Mouse (Mus musculus) midbrain, embryonic 14.5 days (tissue): Measurements from ENCODE around the gene 1810049J17Rik. TPM values are rescaled to one million over a fixed set of nuclear protein-coding genes. Genes with fewer than 3 reads are reported as not detected.

Source experiments
- ATAC-seq: fragments of 200-750 bp; cut with Nextera tagmentation; 2 replicates; pipeline ENCODE4 v1.8.0; 2017; ENCODE audit warnings: moderate number of reproducible peaks, moderate library complexity; ENCODE audit not compliant: low FRiP score, low TSS enrichment
- DNase-seq: peaks from one replicate; pipeline ENCODE4 v3.0.0-alpha.2; 2015
- H3K27ac ChIP-seq: fragments of 300-500 bp; sonication (generic); replicated peaks from 2 replicates; pipeline ENCODE4 v1.5.1; 2014; ENCODE audit warnings: mild to moderate bottlenecking, low read depth, low read length, moderate library complexity
- H3K27me3 ChIP-seq: fragments of 300-500 bp; sonication (generic); 2 replicates; pipeline ENCODE4 v1.6.1; 2014; ENCODE audit warnings: low read length, control low read depth, mixed read lengths; ENCODE audit not compliant: control insufficient read depth, insufficient read depth
- H3K36me3 ChIP-seq: fragments of 300-500 bp; sonication (generic); 2 replicates; pipeline ENCODE4 v1.6.1; 2014; ENCODE audit warnings: low read length, control low read depth; ENCODE audit not compliant: control insufficient read depth, insufficient read depth
- H3K4me1 ChIP-seq: fragments of 300-500 bp; sonication (generic); 2 replicates; pipeline ENCODE4 v1.6.1; 2014; ENCODE audit warnings: mild to moderate bottlenecking, antibody characterized with exemption, low read length, control low read depth; ENCODE audit not compliant: control insufficient read depth, insufficient read depth
- H3K4me2 ChIP-seq: fragments of 300-500 bp; sonication (generic); 2 replicates; pipeline ENCODE4 v1.6.1; 2014; ENCODE audit warnings: mild to moderate bottlenecking, low read length, moderate library complexity
- H3K4me3 ChIP-seq: fragments of 300-500 bp; sonication (generic); replicated peaks from 2 replicates; pipeline ENCODE4 v1.5.1; 2014; ENCODE audit warnings: low read depth, low read length
- H3K9ac ChIP-seq: fragments of 300-500 bp; sonication (generic); replicated peaks from 2 replicates; pipeline ENCODE4 v1.6.1; 2014; ENCODE audit warnings: mild to moderate bottlenecking, low read length, moderate library complexity
- H3K9me3 ChIP-seq: fragments of 300-500 bp; sonication (generic); 2 replicates; pipeline ENCODE4 v1.6.1; 2016; ENCODE audit warnings: low read length, control low read depth, mixed read lengths; ENCODE audit not compliant: control insufficient read depth
- WGBS: fragments of 180-500 bp; shearing (Covaris S2); extraction: QIAGEN DNeasy Blood & Tissue Kit; methylation state at CpG from one replicate; pipeline ENCODE4 v1.1.7; 2014; 5-methylcytosine and 5-hydroxymethylcytosine counted together
- polyA plus RNA-seq: library from polyadenylated mRNA; unstranded; fragments of >200 nt; fragmentation: Nextera tagmentation; extraction: Ambion mirVana; gene quantifications from 2 replicates; pipeline ENCODE4 v1.2.1, GENCODE M21; 2014

Gene 1810049J17Rik
- polyA plus RNA-seq, 1 experiment from 2014 or later = 1.6 TPM

GRCm38 (mm10) chr15:12365416-12366071 is 43.8 kb upstream of the 1810049J17Rik start:
- WGBS = 76% methylated on average over 15 of the region's 15 CpGs
- ATAC-seq (peak; percentile 1), DNase-seq (no peak)
- Histone ChIP-seq H3K4me1 (peaks cover 20% of the 10 kb centered on the region), H3K27me3 (no peaks in the 10 kb centered on the region), H3K36me3 (no peaks in the 10 kb centered on the region), H3K4me3 (no peak overlapping the region), H3K27ac (peak overlapping the region; percentile 83), H3K9me3 (no peaks in the 10 kb centered on the region), H3K4me2 (no peak overlapping the region), H3K9ac (no peak overlapping the region)

- H3K9me3 ChIP-seq = no peaks in the 10 kb centered on the region
- 93% methylated on average over 4 of the region's 4 CpGs for WGBS
- ATAC-seq (no peak), DNase-seq (no peak)
- H3K36me3 ChIP-seq = no peaks in the 10 kb centered on the region
- H3K4me3 ChIP-seq = no peak overlapping the region
- no peak overlapping the region for H3K9ac ChIP-seq
- no peaks in the 10 kb centered on the region for H3K27me3 ChIP-seq
- peaks cover 20% of the 10 kb centered on the region for H3K4me1 ChIP-seq
- H3K27ac ChIP-seq = no peak overlapping the region
- H3K4me2 ChIP-seq = no peak overlapping the region
These were observed 42.4 kb upstream of the 1810049J17Rik start for GRCm38 (mm10) chr15:12364096-12364495.

GRCm38 (mm10) chr15:12362701-12363040 is 41.0 kb upstream of the 1810049J17Rik start:
- ATAC-seq = no peak
- no peaks in the 10 kb centered on the region for H3K27me3 ChIP-seq
- peaks cover 15% of the 10 kb centered on the region for H3K4me1 ChIP-seq
- no peak for DNase-seq
- 85% methylated on average over 6 of the region's 6 CpGs for WGBS
- no peak overlapping the region for H3K4me3 ChIP-seq
- H3K9ac ChIP-seq = no peak overlapping the region
- H3K4me2 ChIP-seq = no peak overlapping the region
- H3K27ac ChIP-seq = no peak overlapping the region
- H3K36me3 ChIP-seq = no peaks in the 10 kb centered on the region
- H3K9me3 ChIP-seq = no peaks in the 10 kb centered on the region

- no peaks in the 10 kb centered on the region for H3K36me3 ChIP-seq
- no peak overlapping the region for H3K9ac ChIP-seq
- H3K4me3 ChIP-seq = no peak overlapping the region
- H3K27ac ChIP-seq = no peak overlapping the region
- no peaks in the 10 kb centered on the region for H3K9me3 ChIP-seq
- H3K4me1 ChIP-seq = peaks cover 14% of the 10 kb centered on the region
- DNase-seq (no peak), ATAC-seq (no peak)
- no peak overlapping the region for H3K4me2 ChIP-seq
- 90% methylated on average over 14 of the region's 14 CpGs for WGBS
- H3K27me3 ChIP-seq = no peaks in the 10 kb centered on the region
These were observed 40.5 kb upstream of the 1810049J17Rik start for GRCm38 (mm10) chr15:12362001-12362700.

- 74% methylated on average over 19 of the region's 19 CpGs for WGBS
- Histone ChIP-seq H3K36me3 (peaks cover 4% of the 10 kb centered on the region; the same call in 1 of the 2 replicates), H3K27ac (no peak overlapping the region), H3K4me1 (peaks cover 4% of the 10 kb centered on the region), H3K9me3 (no peaks in the 10 kb centered on the region), H3K4me2 (no peak overlapping the region), H3K27me3 (no peaks in the 10 kb centered on the region), H3K9ac (no peak overlapping the region), H3K4me3 (no peak overlapping the region)
- ATAC-seq (no peak), DNase-seq (no peak)
These were observed 39.0 kb upstream of the 1810049J17Rik start for GRCm38 (mm10) chr15:12360519-12361212.

- Histone ChIP-seq H3K4me2 (no peak overlapping the region), H3K4me1 (no peaks in the 10 kb centered on the region), H3K27ac (no peak overlapping the region), H3K27me3 (no peaks in the 10 kb centered on the region), H3K9ac (no peak overlapping the region), H3K4me3 (no peak overlapping the region), H3K36me3 (peaks cover 17% of the 10 kb centered on the region), H3K9me3 (no peaks in the 10 kb centered on the region)
- ATAC-seq = no peak
- WGBS = 96% methylated on average over 5 of the region's 5 CpGs
- no peak for DNase-seq
These were observed 36.7 kb upstream of the 1810049J17Rik start for GRCm38 (mm10) chr15:12358384-12358783.

- no peak for DNase-seq
- Histone ChIP-seq H3K27ac (no peak overlapping the region), H3K27me3 (no peaks in the 10 kb centered on the region), H3K4me3 (no peak overlapping the region), H3K36me3 (peaks cover 25% of the 10 kb centered on the region), H3K9me3 (no peaks in the 10 kb centered on the region), H3K4me1 (no peaks in the 10 kb centered on the region), H3K4me2 (no peak overlapping the region), H3K9ac (no peak overlapping the region)
- ATAC-seq = no peak
These were observed 35.8 kb upstream of the 1810049J17Rik start for GRCm38 (mm10) chr15:12357459-12357858.

GRCm38 (mm10) chr15:12355907-12356306 is 34.2 kb upstream of the 1810049J17Rik start:
- no peak overlapping the region for H3K4me3 ChIP-seq
- WGBS = 88% methylated on average over 7 of the region's 7 CpGs
- ATAC-seq (no peak), DNase-seq (no peak)
- H3K27me3 ChIP-seq = no peaks in the 10 kb centered on the region
- H3K4me2 ChIP-seq = no peak overlapping the region
- H3K9ac ChIP-seq = no peak overlapping the region
- H3K4me1 ChIP-seq = no peaks in the 10 kb centered on the region
- H3K9me3 ChIP-seq = no peaks in the 10 kb centered on the region
- H3K36me3 ChIP-seq = peaks cover 37% of the 10 kb centered on the region
- H3K27ac ChIP-seq = no peak overlapping the region
